Mouse (Mus musculus) adrenal gland, adult 18-20 months (tissue): ENCODE data around the gene Mterf1b. TPM values are rescaled to one million over a fixed set of nuclear protein-coding genes. Genes with fewer than 3 reads are reported as not detected.
"Not testable (repeated sequence)": the region's sequence is repeated elsewhere in the genome, so short reads cannot be mapped to it uniquely, and the experiment has no call there.

ENCODE experiments used
- DNase-seq, 2 experiments: peaks; one replicate each; pipeline ENCODE4 v3.0.0; 2021 to 2022; ENCODE audit warnings: low spot score in 2 of 2
- long read RNA-seq, 2 experiments: library from polyadenylated mRNA; stranded (forward); transcript quantifications; one replicate each; pipeline ENCODE4 v2.0.0; 2021
- total RNA-seq, 2 experiments: library from RNA; stranded (reverse); gene quantifications; 1 replicate in 1 of 2; 2 replicates in 1 of 2; pipeline ENCODE4 v1.2.3; 2021

Mterf1b gene
- 1 to 10 TPM; 3.8 to 5.2 TPM for total RNA-seq
- long read RNA-seq, experiment 1, partial matches to known transcripts, result 0 of 5 reads
- long read RNA-seq, experiment 1, other reads (novel, unspliced or antisense), result 1 of 5 reads
- long read RNA-seq, experiment 2, transcript Mterf1b-201 (2 exons, 1,368 nt), result major isoform, 6 of 10 reads
- long read RNA-seq, experiment 2, partial matches to known transcripts, result 0 of 10 reads
- long read RNA-seq, experiment 2, other reads (novel, unspliced or antisense), result 4 of 10 reads

GRCm38 (mm10) chr5:4191671-4192480 is at the start of gene Mterf1b:
Mterf1b (plus strand) TSS chr5:4192367.
- not testable (repeated sequence) for DNase-seq

DNA sequence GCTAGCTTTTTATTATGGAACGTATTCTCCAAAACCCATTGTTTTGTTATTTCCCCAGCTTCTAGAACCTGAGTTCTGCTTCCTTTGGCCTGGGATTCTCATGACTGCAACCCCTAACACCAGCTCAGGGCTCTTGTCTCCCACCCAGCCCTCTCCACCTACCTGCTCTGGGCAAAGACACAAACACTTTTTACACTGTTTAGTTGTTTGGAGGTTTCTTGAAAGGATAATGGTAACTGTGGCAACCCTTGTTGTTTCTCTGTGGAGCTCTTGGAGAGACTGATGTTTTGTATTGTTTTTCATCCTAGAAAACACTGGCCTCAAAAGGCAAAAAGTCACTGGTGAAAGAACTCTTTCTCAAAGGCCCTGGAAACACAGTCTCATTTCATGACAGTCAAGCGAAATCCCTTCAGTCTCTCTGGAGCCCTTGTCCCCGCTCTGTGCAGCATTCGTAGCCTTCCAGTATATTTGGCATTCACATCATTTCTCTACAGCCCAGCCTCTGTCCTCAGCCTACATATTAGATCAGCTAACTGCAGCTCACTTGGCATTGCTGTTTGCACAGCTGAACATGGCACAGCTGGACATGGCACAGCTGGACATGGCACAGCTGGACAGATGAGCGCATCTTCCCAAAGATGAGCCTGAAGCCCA is 32.6 kb upstream of the Mterf1b start:
- not testable (repeated sequence) for DNase-seq

DNA sequence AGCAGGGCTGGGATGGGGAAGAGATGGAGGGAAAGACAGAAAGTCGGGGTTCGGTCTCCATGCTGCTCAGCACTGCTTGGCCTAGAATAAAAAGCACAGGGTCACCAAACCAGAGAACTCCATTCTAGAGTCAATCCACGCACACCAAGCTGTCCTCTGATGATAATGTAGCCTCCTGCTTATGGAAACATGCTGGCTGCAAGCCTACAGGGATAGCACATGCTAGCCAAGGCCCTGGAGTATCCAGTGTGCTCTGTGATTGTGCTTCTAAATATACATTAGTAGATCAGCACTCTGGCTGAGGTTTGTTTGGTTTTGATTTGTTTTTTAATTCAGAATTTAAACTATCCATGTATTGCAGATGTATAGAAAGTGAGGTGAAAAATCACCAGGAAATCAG is 30.6 kb upstream of the Mterf1b start:
- DNase-seq, result no peak

- no peak for DNase-seq
Observed at GRCm38 (mm10) chr5:4162461-4162860, 29.7 kb upstream of the Mterf1b start.

DNA sequence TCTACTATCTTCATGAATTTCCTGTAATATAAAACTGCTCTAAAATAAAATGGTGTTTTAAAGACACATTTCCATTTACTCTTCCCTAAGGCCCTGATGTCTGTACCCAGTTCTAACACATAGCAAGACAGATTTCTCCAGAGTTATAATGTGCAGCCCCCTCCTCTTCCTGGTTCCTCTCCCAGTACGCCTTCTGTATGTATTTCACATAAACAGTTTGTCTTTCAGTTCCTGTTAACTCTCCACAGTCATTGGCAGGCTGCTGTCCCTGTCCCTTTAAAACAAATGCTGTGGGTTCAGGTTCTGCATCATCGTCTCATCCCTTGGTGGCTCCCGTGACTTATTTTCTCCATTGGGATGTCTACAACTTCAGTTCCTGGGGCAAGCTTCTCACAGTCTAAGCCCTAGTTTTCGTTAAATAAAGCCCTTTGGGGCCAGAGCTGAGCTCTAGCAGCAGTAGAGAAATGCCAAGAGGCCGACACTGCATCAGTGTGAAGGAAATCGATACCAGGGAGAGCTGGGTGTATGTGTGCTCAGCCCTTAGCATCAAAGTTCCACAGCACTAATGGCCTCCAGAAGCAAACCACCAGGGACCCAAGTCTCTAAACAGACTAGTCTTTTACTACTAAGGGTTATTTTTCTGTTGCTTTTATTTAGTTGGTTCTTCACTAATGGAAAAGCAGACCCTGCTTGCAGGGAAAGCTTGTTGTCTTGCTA is 24.2 kb upstream of the Mterf1b start:
- not testable (repeated sequence) for DNase-seq

DNA sequence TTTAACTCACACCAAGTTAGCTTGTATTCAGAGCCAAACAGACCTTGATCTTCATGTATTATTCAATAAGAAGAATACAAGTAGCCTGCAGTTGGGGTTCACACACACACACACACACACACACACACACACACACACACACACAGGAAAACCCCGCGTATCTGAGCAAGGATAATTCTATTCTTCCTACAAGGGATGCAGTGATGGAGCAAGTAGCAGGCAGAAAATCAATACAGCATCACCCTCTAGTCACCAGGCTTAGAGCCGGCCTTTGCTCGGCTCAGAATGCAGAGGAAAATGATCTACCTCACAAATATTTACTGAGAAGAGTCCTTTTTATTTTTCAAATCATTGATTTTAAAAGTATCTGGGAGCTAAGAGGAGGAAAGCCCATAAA is 23.6 kb upstream of the Mterf1b start:
- DNase-seq, result not testable (repeated sequence)

DNA sequence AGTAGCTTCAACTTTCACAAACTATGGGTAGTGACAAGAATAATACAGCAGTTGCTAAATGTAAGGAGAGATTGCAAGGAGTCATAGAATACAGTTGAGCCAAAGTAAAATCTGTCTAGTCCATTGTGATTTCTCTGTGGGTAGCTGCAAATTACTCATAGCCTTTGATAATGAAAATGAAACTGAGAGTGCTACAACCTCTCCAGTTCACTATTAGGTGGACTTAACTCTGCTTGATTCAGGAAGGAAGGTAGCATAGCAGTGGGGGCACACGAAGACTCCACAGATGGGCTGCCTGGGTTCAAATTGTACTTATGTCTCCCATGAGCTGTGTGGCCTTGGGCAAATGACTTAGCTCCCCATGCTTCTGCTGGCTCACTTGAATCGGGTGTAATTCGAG is 15.7 kb upstream of the Mterf1b start:
- not testable (repeated sequence) for DNase-seq

DNA sequence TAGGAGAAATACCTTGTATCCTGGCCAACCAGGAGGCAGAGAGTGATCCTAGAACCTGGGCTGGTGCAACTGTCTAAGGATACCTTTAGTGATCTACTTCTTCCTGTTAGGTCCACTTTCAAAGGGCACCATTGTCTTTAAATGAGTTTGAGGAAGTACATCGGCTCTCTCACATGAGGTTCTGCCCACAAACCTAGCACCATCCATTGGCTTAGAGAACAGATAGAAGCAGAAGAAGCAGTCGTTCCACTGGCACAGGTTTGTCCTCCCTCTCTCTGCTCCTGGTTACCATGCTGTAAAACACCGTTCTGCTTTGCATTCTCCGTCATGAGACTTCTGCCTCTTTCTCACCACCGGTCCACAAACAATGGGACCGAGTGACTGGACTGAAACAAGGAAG is 12.8 kb upstream of the Mterf1b start:
- no peak for DNase-seq

DNA sequence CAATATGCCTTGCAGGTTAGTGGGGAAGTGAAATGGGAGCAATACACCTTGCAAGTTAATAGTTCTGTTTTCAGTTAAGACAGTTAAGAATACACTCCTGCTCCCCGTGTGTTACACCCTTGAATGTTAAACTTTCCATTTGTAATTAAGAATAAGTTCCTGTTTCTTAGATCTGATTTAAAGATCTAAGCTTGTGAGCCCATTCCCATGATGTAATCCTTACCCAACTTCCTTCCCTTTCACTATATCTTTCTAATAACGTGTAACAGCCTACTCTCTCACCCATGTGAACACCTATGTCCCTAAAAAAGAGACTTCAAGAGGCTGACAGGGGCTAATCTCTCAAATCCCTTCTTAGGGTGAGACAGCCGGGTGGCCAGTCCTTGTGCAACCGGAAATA is 5.4 kb upstream of the Mterf1b start:
- DNase-seq, result no peak

DNA sequence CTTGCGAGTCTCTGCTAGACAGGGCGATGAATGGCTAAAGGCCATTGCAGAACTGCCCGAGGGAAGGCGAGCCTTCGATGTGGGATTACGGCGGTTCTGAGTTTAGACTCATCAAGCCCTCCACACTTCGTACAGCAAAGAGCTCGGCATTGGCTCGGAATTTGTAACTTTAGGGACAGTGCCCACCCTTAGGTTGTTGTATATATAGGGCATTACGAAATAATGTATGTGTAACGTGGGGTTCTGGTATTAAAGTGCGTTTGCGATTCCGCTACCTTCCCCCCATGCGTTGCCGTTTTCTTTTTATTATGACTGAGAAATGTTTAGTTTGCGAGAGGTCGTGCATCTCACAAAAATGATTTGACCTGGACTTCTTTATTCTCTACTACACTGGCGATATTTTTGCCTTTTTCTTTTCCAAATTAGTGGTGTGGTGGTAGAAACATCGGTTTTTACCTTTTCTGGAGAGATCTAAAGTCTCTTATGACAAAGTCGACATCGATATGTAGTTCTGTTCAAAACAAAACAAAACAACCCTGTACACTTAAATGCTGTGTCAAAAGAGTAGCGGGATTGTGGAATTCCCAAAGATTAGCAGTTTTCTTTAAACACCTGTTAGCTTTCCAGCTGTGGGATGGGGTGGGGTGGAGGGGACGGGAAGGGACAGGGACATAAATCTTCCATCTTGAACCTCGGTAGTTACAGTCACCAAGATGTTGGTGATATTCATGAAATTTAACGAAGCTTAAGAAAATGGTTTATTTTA is 497 bp downstream of the Mterf1b start:
- DNase-seq, result not testable (repeated sequence)

- no peak for DNase-seq
Observed at GRCm38 (mm10) chr5:4193247-4193628, 1.1 kb downstream of the Mterf1b start.

- DNase-seq, result no peak
Observed at GRCm38 (mm10) chr5:4194166-4194565, 2.0 kb downstream of the Mterf1b start.

GRCm38 (mm10) chr5:4195086-4195485 is 2.9 kb downstream of the Mterf1b start:
- peak in 1 of 2 experiments; percentile 13 for DNase-seq

- DNase-seq, result no peak
Observed at GRCm38 (mm10) chr5:4201368-4201767, 9.2 kb downstream of the Mterf1b start.

- DNase-seq, result not testable (repeated sequence)
Observed at GRCm38 (mm10) chr5:4202276-4202810, 10.2 kb downstream of the Mterf1b start.

DNA sequence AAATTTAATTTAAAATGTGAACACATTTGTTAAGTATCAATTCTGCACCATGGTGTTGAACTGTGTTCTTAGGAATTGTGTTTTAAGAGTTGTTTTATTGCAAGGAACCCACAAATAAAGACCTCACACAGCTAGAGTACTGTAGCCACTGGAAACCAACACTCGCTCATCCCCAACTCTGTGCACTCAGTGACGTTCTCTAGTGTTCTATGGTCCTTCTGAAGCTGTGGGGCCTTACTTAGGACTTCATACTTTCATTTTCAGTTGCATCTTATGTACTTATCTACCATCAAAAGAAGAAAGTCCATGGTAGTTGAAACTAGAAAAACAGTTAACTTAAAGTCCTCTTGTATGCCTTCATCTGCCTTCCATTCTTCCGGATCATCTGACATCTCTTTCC is 17.9 kb downstream of the Mterf1b start:
- DNase-seq, result not testable (repeated sequence)

DNA sequence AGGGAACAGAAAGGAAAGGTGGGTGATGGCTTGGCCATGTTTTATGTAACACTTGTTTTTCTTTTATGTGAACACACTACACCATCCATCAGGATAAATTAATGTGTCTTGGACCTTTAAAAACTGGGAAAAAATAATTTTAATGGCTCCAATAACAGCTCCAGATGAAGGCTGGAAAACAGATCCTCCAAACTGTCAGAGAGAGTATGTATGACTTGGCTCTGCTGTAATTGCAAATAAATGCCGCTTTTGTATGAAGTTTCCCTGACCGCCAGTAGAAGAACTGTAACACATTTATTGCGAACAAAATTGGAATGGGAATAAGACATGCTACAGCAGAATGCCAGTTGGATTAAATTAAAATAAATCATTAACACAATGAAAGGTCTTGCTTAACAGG is 29.1 kb downstream of the Mterf1b start:
- DNase-seq, result no peak

DNA sequence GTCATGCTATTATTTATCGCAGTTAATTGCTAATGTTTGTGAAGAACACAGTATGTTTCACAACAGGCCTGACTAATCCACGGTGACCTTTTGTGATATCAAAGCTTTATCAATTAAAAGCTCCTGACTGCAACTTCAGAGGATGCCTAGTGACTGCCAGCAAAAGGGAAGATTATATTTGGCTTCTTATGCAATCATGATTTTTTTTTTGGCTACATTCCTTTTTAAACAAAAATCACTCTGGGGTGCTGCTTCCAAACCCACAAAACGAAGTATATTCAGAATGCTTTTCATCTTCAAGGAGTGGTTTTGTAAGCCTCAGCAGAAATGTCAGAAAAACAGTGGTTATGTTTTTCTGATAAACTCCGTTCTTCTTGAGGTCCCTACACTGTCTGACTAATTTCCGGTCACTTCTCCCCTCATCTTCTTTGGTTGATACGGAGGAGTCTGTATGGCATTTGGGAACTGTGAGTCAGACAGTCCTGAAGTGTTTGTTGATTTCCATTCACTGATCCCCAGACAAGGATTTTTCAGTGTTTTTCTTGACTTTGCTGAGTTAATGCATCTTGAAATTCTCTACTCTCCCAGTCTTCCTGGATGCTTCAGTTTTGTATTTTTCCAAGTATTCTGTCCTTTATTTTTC is 29.9 kb downstream of the Mterf1b start:
- DNase-seq, result no peak

DNA sequence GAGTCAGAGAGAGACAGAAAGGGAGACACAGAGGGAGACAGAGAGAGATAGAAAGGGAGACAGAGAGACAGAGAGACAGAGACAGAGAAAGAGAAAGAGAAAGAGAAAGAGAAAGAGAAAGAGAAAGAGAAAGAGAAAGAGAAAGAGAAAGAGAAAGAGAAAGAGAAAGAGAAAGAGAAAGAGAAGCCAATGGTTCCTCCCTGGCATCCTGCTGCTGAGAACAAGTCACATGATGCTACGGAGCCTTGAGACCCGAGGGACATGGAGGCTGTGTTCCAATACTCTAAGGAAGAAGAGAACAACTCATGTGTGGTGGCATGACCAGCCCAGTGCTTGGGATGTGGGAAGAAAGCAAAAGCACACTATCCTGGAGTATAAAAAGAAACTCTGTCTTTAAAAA is 40.0 kb downstream of the Mterf1b start:
- DNase-seq, result no peak

GRCm38 (mm10) chr5:4234505-4234904 is 42.3 kb downstream of the Mterf1b start:
- no peak for DNase-seq
